Mouse (Mus musculus) C2C12 (cell line): ENCODE measurements around the gene Ciita. TPM values are rescaled to one million over a fixed set of nuclear protein-coding genes. Genes with fewer than 3 reads are reported as not detected.
A peak's percentile ranks its signal among the peaks of the same experiment; 100 is the strongest.

ENCODE experiments used
- H3K27me3 ChIP-seq: one replicate; pipeline ENCODE4 v1.6.1; 2011; ENCODE audit not compliant: control insufficient read depth, insufficient read depth, insufficient read length
- H3K36me3 ChIP-seq: one replicate; pipeline ENCODE4 v1.6.1; 2011; ENCODE audit not compliant: control insufficient read depth, insufficient read depth
- H3K4me3 ChIP-seq: one replicate; pipeline ENCODE4 v1.5.1; 2011; ENCODE audit warnings: mild to moderate bottlenecking, control low read depth; ENCODE audit not compliant: poor library complexity, insufficient read depth, severe bottlenecking
- H3K79me2 ChIP-seq: one replicate; pipeline ENCODE4 v1.6.1; 2011; ENCODE audit not compliant: control insufficient read depth, insufficient read depth
- H3K79me3 ChIP-seq: one replicate; pipeline ENCODE4 v1.6.1; 2011; ENCODE audit warnings: low read depth, control low read depth
- H3ac ChIP-seq: one replicate; pipeline ENCODE3; 2011; ENCODE audit warnings: low read depth; ENCODE audit not compliant: control insufficient read depth, insufficient read length
- CEBPB ChIP-seq: IDR thresholded peaks from one replicate; pipeline ENCODE4 v1.6.1; 2011; ENCODE audit warnings: low read depth, mild to moderate bottlenecking, control low read depth, moderate library complexity
- CTCF ChIP-seq: IDR thresholded peaks from one replicate; pipeline ENCODE4 v1.5.1; 2011; ENCODE audit not compliant: control insufficient read depth, insufficient read depth, insufficient read length
- FOSL1 ChIP-seq: IDR thresholded peaks from one replicate; pipeline ENCODE4 v1.8.0; 2011; ENCODE audit warnings: mild to moderate bottlenecking, low read length; ENCODE audit not compliant: poor library complexity, insufficient read depth, severe bottlenecking
- MAX ChIP-seq: IDR thresholded peaks from one replicate; pipeline ENCODE4 v1.6.1; 2011; ENCODE audit warnings: mild to moderate bottlenecking, control low read depth
- MYOD1 ChIP-seq: IDR thresholded peaks from one replicate; pipeline ENCODE4 v1.6.1; 2011; ENCODE audit warnings: low read depth; ENCODE audit not compliant: control insufficient read depth, insufficient read length
- MYOG ChIP-seq: IDR thresholded peaks from one replicate; pipeline ENCODE4 v1.6.1; 2011; ENCODE audit not compliant: control insufficient read depth, insufficient read length; ENCODE audit errors: extremely low read depth
- USF1 ChIP-seq: IDR thresholded peaks from one replicate; pipeline ENCODE4 v1.6.1; 2011; ENCODE audit warnings: low read depth, mild to moderate bottlenecking, control low read depth, moderate library complexity
- polyA plus RNA-seq: library from polyadenylated mRNA; unstranded; fragments of >200 nt; fragmentation: generic; extraction: Trizol; gene quantifications from one replicate; pipeline ENCODE4 v1.2.1, GENCODE M21; 2012; ENCODE audit warnings: missing spikeins

The Ciita gene
- polyA plus RNA-seq, 1 experiment = not detected

- TF ChIP-seq CEBPB = no peak
- no peak for TF ChIP-seq MYOG
- peak; percentile 76 for TF ChIP-seq CTCF
- TF ChIP-seq MYOD1 = no peak
- Histone ChIP-seq H3K27me3 (no peaks in the 10 kb centered on the region), H3ac (no peak overlapping the region), H3K4me3 (no peak overlapping the region), H3K79me2 (no peaks in the 10 kb centered on the region), H3K36me3 (peaks cover 10% of the 10 kb centered on the region), H3K79me3 (no peaks in the 10 kb centered on the region)
Measured at GRCm38 (mm10) chr16:10570708-10571107, 90.8 kb downstream of the Ciita start.

- TF ChIP-seq FOSL1 (no peak), CTCF (no peak), CEBPB (no peak), MYOG (no peak), MAX (no peak), MYOD1 (no peak), USF1 (no peak)
- H3K36me3 ChIP-seq = peaks cover 10% of the 10 kb centered on the region
- no peaks in the 10 kb centered on the region for H3K79me2 ChIP-seq
- no peak overlapping the region for H3ac ChIP-seq
- no peaks in the 10 kb centered on the region for H3K79me3 ChIP-seq
- H3K27me3 ChIP-seq = no peaks in the 10 kb centered on the region
- H3K4me3 ChIP-seq = no peak overlapping the region
Measured at GRCm38 (mm10) chr16:10571820-10572219, 92.0 kb downstream of the Ciita start.

- no peak for TF ChIP-seq FOSL1
- no peak for TF ChIP-seq CTCF
- TF ChIP-seq CEBPB = no peak
- no peak for TF ChIP-seq MYOD1
- no peak for TF ChIP-seq USF1
- TF ChIP-seq MYOG = no peak
- TF ChIP-seq MAX = no peak
- Histone ChIP-seq H3ac (no peak overlapping the region), H3K27me3 (no peaks in the 10 kb centered on the region), H3K79me3 (no peaks in the 10 kb centered on the region), H3K79me2 (no peaks in the 10 kb centered on the region), H3K36me3 (peaks cover 19% of the 10 kb centered on the region), H3K4me3 (no peak overlapping the region)
Measured at GRCm38 (mm10) chr16:10574936-10575335, 95.1 kb downstream of the Ciita start.

- TF ChIP-seq MYOD1 (no peak), FOSL1 (no peak), USF1 (no peak), MAX (no peak), MYOG (no peak), CTCF (no peak)
- Histone ChIP-seq H3ac (no peak overlapping the region), H3K4me3 (no peak overlapping the region), H3K79me2 (no peaks in the 10 kb centered on the region), H3K79me3 (no peaks in the 10 kb centered on the region), H3K27me3 (no peaks in the 10 kb centered on the region), H3K36me3 (peaks cover 23% of the 10 kb centered on the region)
Measured at GRCm38 (mm10) chr16:10575915-10576314, 96.1 kb downstream of the Ciita start.

GRCm38 (mm10) chr16:10577548-10577947 lies 97.7 kb downstream of the Ciita start:
- Histone ChIP-seq H3K79me3 (no peaks in the 10 kb centered on the region), H3K36me3 (peaks cover 19% of the 10 kb centered on the region), H3K4me3 (no peak overlapping the region), H3K27me3 (no peaks in the 10 kb centered on the region), H3K79me2 (no peaks in the 10 kb centered on the region), H3ac (no peak overlapping the region)
- TF ChIP-seq CEBPB = no peak
- TF ChIP-seq FOSL1 = no peak
- no peak for TF ChIP-seq MYOG
- TF ChIP-seq MAX = no peak
- TF ChIP-seq USF1 = no peak
- no peak for TF ChIP-seq MYOD1
- TF ChIP-seq CTCF = no peak

Other genes with a start within 250 kb of the Ciita start
- 41.2 TPM for gene Emp2, start 166.1 kb upstream of the Ciita start, polyA plus RNA-seq
- not detected for gene Tekt5, start 84.6 kb upstream of the Ciita start, polyA plus RNA-seq
- 67.6 TPM for gene Nubp1, start 68.1 kb upstream of the Ciita start, polyA plus RNA-seq
- gene Tvp23a, start 32.7 kb upstream of the Ciita start, polyA plus RNA-seq = 2.9 TPM
- gene Dexi, start 63.0 kb downstream of the Ciita start, polyA plus RNA-seq = 17.1 TPM
- gene Clec16a, start 65.3 kb downstream of the Ciita start, polyA plus RNA-seq = 10.0 TPM